ENCODE assay signal across 9 mouse cellular contexts in genomic region chr10:31298921-31299574, GRCm38 (mm10). TPM values are rescaled to one million over a fixed set of nuclear protein-coding genes. Genes with fewer than 3 reads are reported as not detected.
DNase-seq lines count a peak whose midpoint lies in the region; ATAC-seq and TF ChIP-seq lines count a peak whose summit lies in the region.
"Had no signal": no experiment of that assay in that cellular context is flagged by ENCODE, and none has a peak within 500 bp of the region (broad histone marks: within the 10 kb centered on the region; RNA-seq: fewer than 3 reads in every experiment).

No protein-coding gene starts in this region.

- intact Hi-C loops in left cerebral cortex, adult 2 months (cut with DNase I): loop anchor here (1.0 to 5.0 kb wide), 2 partner anchors 457 to 474 kb away; partner anchors contain the start of gene Hey2

- H3K27me3 ChIP-seq in intestine, embryonic 15.5 days (replicated peaks): no peaks in the 10 kb centered on the region
- H3K27me3 ChIP-seq in midbrain, embryonic 12.5 days: 0 out of 2 replicates have a peak, but pooled peaks cover 3% of the 10 kb centered on the region
- H3K27me3 ChIP-seq: embryonic facial prominence, embryonic 15.5 days had no signal

- H3K4me3 ChIP-seq in intestine, embryonic 15.5 days (replicated peaks): no peak overlapping the region
- no peak overlapping the region for H3K4me3 ChIP-seq in left cerebral cortex, adult 2 months
- H3K4me3 ChIP-seq in midbrain, embryonic 12.5 days: no peak overlapping the region
- H3K4me3 ChIP-seq: embryonic facial prominence, embryonic 15.5 days had no signal

- no peaks in the 10 kb centered on the region for H3K4me1 ChIP-seq in intestine, embryonic 15.5 days (replicated peaks)
- peaks cover 11% of the 10 kb centered on the region; the same call in 1 of the 2 replicates for H3K4me1 ChIP-seq in midbrain, embryonic 12.5 days
- H3K4me1 ChIP-seq: embryonic facial prominence, embryonic 15.5 days had no signal

- no peaks in the 10 kb centered on the region for H3K36me3 ChIP-seq in intestine, embryonic 15.5 days
- H3K36me3 ChIP-seq in midbrain, embryonic 12.5 days: no peaks in the 10 kb centered on the region
- H3K36me3 ChIP-seq: embryonic facial prominence, embryonic 15.5 days had no signal

- peak; percentile 87 for TF ChIP-seq CTCF in left cerebral cortex, adult 2 months (IDR thresholded peaks at IDR 0.05)

- no peak overlapping the region for H3K9ac ChIP-seq in intestine, embryonic 15.5 days
- no peak overlapping the region for H3K9ac ChIP-seq in midbrain, embryonic 12.5 days (replicated peaks)
- H3K9ac ChIP-seq: embryonic facial prominence, embryonic 15.5 days had no signal

- no peak overlapping the region for H3K4me2 ChIP-seq in intestine, embryonic 15.5 days (replicated peaks)
- no peak overlapping the region for H3K4me2 ChIP-seq in midbrain, embryonic 12.5 days (replicated peaks)
- H3K4me2 ChIP-seq: embryonic facial prominence, embryonic 15.5 days had no signal

- DNase-seq in 416B (ENCODE audit: low read depth): peak; percentile 58
- DNase-seq in NIH3T3 (ENCODE audit: low read depth): peak; percentile 84
- DNase-seq in cerebellum, adult 9-10 months: peak; percentile 64
- DNase-seq in frontal cortex, postnatal 10 days (ENCODE audit: low spot score in 2 of 2): peak; percentile 12 to 59
- DNase-seq in left cerebral cortex, adult 2 months (ENCODE audit: extremely low spot score in 1 of 2, low spot score in 2 of 2): peak; percentile 60 to 68
- peak; percentile 24 to 63 for DNase-seq in spleen, postnatal 4 days (ENCODE audit: low spot score in 2 of 2)

- no peaks in the 10 kb centered on the region for H3K9me3 ChIP-seq in intestine, embryonic 15.5 days
- no peaks in the 10 kb centered on the region for H3K9me3 ChIP-seq in midbrain, embryonic 12.5 days
- H3K9me3 ChIP-seq: embryonic facial prominence, embryonic 15.5 days had no signal

- H3K27ac ChIP-seq in intestine, embryonic 15.5 days: no peak overlapping the region
- no peak overlapping the region for H3K27ac ChIP-seq in left cerebral cortex, adult 2 months
- no peak overlapping the region for H3K27ac ChIP-seq in midbrain, embryonic 12.5 days (replicated peaks)
- H3K27ac ChIP-seq: embryonic facial prominence, embryonic 15.5 days had no signal

- 34% methylated on average over 6 of the region's 6 CpGs for WGBS in intestine, embryonic 15.5 days
- 42% methylated on average over 6 of the region's 6 CpGs for WGBS in midbrain, embryonic 12.5 days

- peak; percentile 53 for ATAC-seq in intestine, embryonic 15.5 days
- peak; percentile 53 for ATAC-seq in midbrain, embryonic 12.5 days (ENCODE audit: low FRiP score, low read depth)

RNA-seq across cellular contexts. Expression of gene Hddc2, which starts 14.1 kb away (rescaled TPM):
- polyA plus RNA-seq in intestine, embryonic 15.5 days (2015; fragmentation: Nextera tagmentation; extraction: Ambion mirVana): 62.5 and 67.4 TPM in 2 replicates
- total RNA-seq in left cerebral cortex, adult 2 months (2021): 10 to 100 TPM; 16.1 to 17.1 TPM
- polyA plus RNA-seq in midbrain, embryonic 12.5 days (2016; fragmentation: Nextera tagmentation; extraction: Ambion mirVana): 50.7 and 55.6 TPM in 2 replicates
